Mouse (Mus musculus): Measurements from ENCODE around the gene Plcd4. TPM values are rescaled to one million over a fixed set of nuclear protein-coding genes. Genes with fewer than 3 reads are reported as not detected.
"Not testable (repeated sequence)": the region's sequence is repeated elsewhere in the genome, so short reads cannot be mapped to it uniquely, and the experiment has no call there.

Plcd4 gene
- 10 to 100 TPM; 58.2 to 66.9 TPM for total RNA-seq (2021)
- long read RNA-seq, experiment 1, transcript Plcd4-204 (17 exons, 2,720 nt), result major isoform, 224 of 250 reads
- long read RNA-seq, experiment 1, partial matches to known transcripts, result 19 of 250 reads
- long read RNA-seq, experiment 1, other reads (novel, unspliced or antisense), result 7 of 250 reads
- long read RNA-seq, experiment 2, transcript Plcd4-204 (17 exons, 2,720 nt), result major isoform, 75 of 93 reads
- long read RNA-seq, experiment 2, partial matches to known transcripts, result 9 of 93 reads
- long read RNA-seq, experiment 2, other reads (novel, unspliced or antisense), result 7 of 93 reads

DNA sequence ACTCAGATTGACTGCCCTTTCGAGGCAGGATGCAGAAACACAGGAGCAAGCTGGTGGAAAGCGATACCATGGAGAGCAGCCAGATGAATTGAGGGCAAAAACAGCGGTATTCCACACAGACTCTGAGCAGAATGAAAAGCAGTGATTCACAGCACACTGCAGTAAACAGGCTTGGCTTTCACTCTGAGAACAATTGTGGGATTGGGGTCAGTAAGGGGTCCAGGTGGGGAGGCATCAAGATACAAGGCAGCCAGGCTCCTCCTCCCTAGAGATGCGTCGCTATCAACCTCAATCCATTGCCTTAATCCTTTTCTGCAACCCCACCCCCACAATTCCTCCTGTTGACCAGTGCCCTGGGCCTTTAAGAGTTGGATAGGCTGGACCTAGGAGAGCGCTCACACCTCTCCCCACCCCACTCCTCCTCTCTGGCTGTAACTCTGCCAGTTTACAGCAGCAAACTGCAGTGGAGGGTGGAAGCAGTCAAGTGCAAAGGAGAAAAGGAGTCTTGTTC, at the start of gene Plcd4:
Plcd4 (plus strand) TSS at position 438 of the 511 bp plus-strand sequence.
- DNase-seq (ENCODE audit: low spot score), result peak; percentile 50

DNA sequence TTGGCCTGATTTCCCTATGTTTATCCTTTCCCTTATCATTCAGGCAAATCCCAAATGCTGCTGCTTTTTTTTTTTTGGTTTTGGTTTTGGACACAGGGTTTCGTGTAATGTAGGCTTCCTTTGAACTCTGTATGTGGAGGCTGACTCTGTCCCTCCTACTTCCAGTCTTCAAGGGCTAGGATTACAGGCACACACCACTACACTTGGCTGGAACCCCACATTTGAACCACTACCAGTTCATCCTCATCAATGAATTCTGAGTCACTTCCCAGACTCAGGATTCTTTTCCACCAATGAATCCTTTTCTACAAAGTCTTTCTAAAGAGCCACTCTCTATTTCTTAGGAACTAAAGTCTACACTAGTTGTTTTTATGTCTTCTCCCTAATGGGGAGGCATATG, 41.6 kb upstream of the Plcd4 start:
- DNase-seq (ENCODE audit: low spot score), result no peak

DNA sequence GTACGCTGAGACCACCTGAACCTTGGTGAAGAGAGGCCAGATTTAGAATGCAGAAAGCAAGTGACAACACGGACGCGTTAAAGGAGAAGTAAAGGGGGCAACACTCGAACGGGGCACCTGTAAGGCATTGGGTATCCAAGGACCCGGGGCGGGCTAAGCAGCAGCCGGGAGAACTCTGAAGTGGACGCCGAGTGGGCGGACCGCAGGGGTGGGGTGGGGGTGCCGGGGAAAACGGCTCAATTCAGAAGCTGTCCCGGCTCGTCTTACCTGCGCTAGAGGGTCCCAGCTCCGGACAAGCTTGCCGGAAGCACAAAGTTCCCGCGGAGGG, 37.3 kb upstream of the Plcd4 start:
- no peak for DNase-seq (ENCODE audit: low spot score)

DNA sequence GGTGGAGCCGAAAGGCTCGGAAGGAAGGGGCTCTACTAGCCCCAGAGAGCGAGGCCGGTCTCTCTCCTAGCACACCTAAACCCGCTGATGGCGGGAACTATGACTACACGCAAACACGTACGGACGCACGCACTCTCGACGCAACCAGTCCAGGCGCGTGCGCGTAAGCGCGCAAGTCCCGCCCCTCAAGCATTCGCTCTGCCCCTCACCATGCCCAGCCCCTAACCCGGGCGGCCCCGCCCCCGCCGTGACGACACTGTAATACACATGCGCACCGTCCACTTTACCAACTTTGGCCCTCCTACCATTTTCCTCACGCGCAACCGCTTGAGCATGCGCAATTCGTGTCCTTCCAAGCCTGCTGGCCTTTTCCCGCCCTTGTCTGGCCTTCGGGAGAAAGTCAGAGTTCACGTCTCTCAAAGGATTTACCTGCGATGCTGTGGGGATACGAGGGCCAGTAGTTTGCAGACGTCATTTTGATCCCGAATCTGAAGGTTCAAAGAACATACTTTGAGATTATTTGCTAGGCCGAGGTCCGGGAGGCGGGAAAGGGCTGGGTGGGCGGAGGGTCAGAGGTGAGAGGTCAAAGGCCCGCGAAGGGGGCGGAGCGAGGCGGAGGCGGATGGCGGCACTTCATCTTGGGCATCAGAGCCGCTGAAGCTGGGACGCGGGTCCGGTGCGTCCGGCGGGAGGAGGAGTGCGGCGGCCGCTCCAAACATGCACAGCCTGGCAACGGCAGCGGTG, 36.8 kb upstream of the Plcd4 start, which contains the start of gene Cnot9:
Cnot9 (plus strand) TSS at position 338 of the 744 bp plus-strand sequence.
- DNase-seq (ENCODE audit: low spot score), result peak; percentile 100

DNA sequence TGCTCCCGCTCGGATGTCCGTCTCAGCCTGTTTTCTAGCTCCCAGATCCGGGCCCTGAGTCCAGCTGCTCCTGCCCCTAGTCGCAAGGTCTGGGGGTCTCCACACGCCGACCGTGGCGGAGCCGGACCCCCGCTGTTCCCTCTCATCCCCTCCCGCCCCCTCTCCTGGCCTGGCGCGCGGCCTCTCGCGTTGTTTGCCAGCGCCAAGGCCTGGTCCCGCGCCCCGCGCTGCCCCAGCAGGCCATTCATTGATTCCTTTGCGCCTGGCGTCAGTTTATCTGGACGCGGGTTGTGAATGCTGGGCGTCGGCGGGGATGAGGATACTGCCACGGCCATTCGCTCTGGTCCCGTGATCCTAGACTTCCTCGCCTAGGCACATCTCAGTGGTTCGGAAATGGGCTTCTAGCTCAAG, 36.2 kb upstream of the Plcd4 start:
- no peak for DNase-seq (ENCODE audit: low spot score)

DNA sequence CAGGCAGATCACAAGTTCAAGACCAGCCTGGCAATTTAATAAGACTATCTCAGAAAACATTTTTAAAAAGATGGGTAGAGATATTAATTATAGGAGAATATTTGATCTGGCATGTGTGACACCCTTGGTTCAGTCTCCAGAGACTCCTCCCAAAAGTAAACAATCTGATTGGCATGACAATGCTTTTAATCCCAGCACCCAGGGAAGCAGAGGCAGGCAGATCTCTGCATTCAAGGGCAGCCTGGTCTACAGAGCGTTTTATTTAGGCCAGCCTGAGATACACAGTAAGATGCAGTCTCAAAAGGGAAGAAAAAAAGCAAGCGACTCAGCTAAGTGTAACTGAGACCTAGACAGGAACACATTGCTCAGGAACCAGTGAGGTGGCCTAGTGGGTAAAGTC, 34.9 kb upstream of the Plcd4 start:
- no peak for DNase-seq (ENCODE audit: low spot score)

DNA sequence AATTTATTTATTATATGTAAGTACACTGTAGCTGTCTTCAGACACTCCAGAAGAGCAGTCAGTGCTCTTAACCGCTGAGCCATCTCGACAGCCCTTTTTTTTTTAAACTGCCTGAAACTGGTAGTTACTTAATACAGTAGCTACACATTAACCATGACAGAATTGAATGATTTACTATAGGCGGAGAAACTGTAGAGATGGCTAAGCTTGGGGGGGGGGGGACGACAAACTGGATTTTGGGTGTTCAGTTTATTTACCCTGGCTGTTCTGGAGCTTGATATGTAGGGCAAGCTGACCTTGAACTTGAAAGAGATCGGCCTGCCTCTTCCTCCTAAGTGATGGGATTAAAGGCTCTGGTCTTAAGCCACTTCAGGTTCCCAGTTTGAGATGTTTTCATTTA, 31.4 kb upstream of the Plcd4 start:
- DNase-seq (ENCODE audit: low spot score), result no peak

DNA sequence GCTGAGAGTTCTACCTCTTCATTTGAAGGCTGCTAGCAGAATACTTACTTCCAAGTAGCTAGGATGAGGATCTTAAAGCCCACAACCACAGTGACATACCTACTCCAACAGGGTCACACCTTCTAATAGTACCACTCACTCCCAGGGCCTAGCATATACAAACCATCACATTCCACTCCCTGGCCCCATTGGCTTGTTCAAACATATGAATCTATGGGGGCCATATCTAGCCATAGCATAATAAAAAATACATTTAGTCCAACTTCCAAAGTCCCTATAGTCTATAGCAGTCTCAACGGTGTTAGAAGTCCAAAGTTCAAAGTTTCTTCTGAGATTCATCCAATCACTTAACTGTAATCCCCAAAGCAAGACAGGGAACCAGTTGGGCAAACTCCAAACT, 29.7 kb upstream of the Plcd4 start:
- DNase-seq (ENCODE audit: low spot score), result not testable (repeated sequence)

DNA sequence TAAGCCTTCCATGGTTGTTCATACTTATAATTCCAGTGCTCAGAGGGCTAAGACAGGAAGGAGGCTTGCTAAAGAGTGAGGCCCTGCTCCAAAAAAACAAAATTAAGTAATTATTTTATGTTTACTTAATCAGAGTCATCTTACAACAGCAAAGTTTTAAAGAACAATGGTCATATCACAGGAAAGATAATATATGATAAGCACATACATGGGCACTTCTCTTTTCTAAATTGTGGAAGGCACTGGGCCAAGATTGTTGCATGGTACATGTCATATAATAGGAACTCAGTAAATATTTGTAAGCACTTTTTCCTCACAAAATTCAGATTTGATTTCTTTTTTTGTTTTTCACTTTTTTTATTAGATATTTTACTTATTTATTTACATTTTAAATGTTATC, 22.8 kb upstream of the Plcd4 start:
- no peak for DNase-seq (ENCODE audit: low spot score)

DNA sequence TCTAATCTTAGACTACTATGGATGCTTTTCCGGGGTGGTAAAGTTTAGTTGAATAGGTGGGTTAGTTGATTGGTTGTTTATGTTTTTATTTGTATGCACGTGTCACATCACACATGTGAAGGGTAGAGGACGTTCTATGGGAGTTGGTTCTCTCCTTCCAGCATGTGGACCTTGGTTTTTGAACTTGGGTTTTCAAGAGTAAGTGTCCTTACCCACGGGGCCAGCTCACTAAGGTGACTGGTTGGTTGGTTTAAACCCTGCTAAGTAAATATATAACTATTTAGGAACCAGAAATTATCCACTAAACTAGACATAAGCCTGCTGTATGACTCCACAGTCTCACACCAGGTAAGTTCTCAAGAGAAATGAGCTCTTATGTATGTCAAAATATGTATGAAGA, 17.9 kb upstream of the Plcd4 start:
- no peak for DNase-seq (ENCODE audit: low spot score)

DNA sequence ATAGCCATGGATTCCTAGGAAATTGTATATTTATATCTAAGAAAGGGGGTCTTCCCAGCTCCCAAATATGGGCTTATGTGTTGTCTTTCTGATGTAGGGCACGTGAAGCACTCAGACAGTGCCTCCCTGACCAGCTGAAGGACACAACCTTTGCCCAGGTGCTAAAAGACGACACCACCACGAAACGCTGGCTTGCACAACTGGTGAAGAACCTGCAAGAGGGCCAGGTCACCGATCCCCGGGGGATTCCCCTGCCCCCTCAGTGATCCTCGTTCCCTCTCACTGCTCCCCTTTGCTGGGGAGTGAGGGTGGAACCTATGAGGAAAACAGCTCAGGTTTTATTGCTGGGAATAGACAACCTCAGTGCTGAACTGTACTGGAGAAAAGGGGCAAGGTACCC, 14.1 kb upstream of the Plcd4 start:
- no peak for DNase-seq (ENCODE audit: low spot score)

DNA sequence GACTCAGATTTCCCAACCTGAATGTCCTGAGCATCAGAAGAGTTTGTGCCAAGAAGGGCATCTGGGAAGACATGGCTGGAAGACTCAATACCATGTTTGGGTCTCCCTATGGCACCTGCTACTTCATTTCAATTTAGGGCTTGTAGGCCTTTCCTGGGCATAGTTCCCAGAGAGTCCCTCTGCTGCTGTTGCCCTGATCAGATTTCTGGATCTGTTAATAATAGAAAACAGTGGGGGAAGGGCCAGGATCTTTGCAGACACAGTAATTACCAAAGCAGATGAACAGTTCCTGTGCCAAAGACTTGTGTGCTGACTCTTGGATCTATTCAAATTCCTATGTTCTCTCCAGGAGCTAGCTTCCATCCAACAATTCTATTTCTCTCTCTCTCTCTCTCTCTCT, 4.0 kb upstream of the Plcd4 start:
- DNase-seq (ENCODE audit: low spot score), result peak; percentile 90

DNA sequence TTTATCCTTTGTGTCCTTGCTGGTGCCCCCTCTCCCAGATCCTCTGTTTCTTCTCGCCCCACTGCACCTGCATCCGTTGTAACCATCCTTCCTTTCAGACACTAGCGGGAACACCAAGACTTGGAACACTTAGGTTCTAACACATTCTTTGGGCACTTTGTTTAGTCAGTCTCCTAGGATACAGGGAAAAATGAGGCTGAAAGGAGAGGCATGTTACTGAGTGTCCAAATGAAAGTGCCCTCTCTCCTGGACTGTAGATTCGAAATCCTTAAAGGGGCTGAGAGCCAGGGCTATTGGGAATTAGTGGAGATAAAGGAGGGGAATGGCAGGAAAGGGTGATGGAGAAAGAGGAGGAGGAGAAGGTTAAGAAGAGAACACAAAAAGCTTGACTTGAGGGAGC, 1.5 kb downstream of the Plcd4 start, which contains the start of gene Usp37:
Usp37 (minus strand) TSS at position 101 of the 400 bp plus-strand sequence.
- DNase-seq (ENCODE audit: low spot score), result no peak

DNA sequence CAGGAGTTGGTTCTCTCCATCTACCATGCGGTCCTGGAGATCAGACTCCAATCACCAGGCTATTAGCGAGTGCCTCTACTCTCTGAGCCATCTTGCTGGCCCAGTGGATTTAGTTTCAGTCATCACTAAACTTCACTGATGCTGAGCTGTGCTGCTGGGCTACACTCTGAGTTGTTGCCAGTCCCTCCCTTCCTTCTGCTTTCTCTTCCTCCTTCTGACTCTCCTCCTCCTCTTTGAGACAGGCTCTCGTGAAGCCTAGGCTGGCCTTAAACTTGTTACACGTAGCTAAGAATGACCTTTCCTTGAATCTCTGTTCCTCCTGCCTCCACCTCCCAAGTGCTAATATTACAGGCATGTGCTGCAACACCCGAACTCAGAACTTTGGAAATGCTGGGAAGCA, 16.4 kb downstream of the Plcd4 start:
- no peak for DNase-seq (ENCODE audit: low spot score)

DNA sequence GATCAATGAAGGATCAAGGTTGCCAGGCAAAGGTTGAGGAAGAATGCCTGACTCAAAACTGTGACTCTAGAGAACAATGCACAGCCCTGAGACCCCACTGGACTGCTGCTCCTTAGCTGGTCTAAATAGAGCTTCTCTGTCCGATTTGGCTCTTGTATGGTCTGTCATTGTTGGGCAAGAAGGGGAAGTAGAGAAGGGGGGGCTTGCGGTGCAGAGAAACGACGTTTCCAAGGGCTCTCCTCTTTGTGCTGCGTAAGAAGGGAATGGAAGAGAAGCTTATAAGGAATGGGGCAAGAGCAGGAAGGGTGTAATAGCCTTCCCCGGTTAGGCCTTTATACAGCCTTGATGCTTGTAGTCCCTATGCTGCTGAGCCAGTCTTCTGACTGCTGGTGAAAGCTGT, 23.1 kb downstream of the Plcd4 start:
- no peak for DNase-seq (ENCODE audit: low spot score)

DNA sequence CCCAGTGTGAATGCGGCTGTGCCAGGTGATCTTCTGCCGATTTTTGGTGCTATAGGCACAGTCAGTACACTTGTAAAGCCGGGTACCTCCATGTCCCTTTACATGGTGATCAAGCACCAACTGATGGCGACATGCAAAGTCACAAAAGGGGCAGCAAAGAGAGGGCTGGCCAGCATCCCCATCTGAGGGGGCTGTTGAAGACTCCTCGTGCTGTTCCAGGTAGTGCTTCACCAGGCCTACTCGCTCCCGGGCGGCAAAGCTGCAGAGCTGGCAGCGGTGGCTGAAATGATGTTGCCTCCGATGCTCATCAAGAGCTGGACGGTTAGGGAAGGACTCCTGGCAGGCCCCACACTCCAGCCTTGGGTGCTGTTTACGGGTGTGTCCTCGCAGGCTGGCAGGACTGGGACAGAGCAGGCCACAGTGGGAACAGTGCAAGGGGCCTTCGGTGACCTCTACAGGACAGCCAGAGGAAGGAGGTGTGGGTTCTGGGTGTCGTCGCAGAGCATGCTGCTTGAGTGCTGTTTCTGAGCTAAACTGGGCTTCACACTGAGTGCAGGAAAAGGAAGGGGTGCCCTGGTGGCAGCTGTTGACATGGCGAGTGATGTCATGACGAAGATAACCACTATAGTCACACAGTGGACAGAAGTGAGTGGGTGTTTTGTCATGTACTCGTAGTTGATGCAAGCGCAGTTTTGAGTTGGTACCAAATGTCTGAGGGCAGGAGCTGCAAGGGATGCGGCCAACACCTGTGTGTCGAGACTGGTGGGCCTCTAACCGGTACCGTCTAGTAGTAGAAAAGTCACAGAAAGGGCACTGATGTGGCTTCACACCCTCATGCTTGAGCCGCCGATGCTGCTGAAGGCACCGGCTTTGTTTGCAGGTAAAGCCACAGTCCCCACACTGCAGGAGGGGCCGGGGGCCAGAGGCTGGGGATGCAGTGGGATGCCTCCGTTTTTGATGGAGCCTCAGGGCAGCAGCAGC, 27.3 kb downstream of the Plcd4 start:
- DNase-seq (ENCODE audit: low spot score), result no peak

DNA sequence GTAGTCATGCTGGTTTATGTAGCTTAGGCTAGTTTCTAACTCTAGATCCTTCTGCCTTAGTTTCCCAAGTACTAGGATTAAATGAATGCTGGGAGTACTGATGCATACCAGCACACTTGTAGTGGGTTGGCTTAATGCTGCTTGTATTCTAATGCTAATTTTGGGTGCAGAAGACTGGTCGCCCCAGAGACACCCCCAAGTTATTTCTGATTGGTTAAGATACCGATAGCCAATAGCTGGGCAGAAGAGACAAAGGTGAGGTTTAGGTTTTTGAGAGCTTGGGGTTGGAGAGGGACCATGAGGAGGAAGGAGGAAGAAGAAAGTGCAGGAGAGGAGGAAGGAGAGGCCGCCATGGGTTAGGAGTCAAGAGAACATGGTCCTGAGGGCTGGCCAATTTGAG, 39.9 kb downstream of the Plcd4 start:
- no peak for DNase-seq (ENCODE audit: low spot score)

DNA sequence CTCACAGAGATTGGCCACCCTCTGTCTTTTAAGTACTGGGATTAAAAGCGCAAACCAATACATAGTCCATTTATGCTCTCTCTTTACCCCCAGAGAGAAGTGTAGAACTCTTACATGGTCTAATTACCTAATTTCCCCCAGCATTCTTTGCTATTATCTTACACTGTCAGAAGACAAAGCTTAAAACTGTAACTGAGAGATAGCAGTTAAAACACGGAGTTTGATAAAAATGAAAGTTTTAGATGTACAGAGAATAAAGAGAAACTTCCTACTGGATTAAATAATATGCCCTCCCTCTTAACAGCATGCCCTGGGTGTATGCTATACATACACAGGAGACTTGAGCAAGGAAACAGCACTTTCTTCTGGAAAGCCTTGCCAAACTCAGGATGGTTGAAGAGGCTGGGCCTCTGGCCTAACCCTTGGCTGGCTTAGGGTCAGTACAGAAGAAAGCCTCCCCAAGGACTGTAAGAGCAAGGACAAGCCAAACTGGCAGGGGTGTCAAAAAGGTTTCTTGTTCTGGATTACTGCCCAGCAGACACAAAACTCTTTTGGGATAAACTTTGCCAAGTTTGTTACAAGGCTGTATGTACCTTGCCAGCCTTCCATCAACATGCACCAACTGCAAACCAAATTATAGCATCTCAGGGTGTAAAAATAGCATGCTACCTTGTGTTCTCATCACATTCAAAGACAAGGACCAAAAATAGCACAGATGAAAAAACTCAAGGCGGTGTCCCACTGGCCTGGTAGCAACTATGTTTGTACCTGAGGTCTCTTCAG, 42.1 kb downstream of the Plcd4 start:
- DNase-seq (ENCODE audit: low spot score), result peak; percentile 69

DNA sequence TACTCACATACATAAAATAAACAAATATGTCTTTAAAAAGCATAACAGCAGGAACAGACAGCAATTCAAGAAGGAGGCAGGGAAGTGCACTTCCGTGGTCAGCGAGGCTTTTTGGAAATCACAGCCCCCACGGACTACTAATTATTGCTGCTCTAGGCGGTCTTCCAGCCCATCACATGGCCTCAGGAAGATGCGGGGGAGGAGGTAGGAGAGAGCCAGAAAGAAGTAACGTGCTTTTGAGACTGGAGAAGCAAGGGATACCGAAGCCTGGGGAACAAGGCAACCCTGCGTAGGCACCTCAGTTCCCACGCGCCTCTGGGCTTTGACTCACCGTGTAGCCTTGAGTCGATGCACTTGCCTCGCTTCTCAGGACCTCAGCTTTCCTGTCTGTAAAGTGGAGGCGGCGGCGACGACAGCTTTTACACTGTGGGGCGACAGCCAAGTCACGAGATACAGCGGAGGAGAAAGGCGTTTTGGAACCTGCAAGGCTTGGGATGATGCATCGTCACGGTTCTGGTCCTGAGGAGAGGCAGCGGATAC, 44.6 kb downstream of the Plcd4 start:
- DNase-seq (ENCODE audit: low spot score), result no peak

DNA sequence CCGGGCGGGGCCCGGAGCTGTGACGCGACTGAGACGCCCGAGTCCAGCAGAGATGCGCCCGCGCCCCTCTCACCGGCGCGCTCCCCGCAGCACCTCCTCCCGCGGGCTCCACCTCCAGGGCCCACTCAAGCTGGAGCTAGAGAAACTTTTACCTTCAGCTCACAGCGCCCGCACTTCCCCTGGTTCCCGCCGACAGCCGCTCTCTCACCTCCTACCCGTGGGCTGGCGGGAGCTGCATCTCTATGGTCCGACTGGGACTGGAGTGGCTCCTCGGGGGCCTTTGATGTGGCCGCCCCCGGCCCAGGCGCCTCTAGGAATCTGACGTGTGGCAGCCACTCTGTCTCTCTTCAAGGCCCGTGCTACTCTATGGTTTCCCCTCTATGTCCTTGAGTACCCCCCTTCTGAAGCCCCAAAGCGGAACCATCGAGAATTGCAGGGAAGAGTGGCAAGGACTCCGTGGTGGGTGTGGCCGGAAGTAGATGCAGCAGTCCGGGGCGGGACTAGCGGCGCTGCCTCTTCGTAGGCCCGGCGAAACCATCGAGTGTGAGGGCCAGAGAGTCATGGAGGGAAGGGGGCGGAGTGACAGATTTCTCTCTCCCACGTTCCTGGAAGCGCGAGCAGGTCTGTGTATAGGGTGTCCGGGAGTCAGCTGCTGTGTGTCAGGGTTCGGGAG, 45.2 kb downstream of the Plcd4 start, which contains the start of the genes Zfp142 and Bcs1l:
Zfp142 (minus strand) TSS at position 474 of the 673 bp plus-strand sequence.
Bcs1l (plus strand) TSS at position 517 of the 673 bp plus-strand sequence.
- peak; percentile 99 for DNase-seq (ENCODE audit: low spot score)

Measured in gastrocnemius, adult 18-20 months (tissue).